Mouse (Mus musculus): ENCODE data around the gene Muc4.

Muc4 gene

DNA sequence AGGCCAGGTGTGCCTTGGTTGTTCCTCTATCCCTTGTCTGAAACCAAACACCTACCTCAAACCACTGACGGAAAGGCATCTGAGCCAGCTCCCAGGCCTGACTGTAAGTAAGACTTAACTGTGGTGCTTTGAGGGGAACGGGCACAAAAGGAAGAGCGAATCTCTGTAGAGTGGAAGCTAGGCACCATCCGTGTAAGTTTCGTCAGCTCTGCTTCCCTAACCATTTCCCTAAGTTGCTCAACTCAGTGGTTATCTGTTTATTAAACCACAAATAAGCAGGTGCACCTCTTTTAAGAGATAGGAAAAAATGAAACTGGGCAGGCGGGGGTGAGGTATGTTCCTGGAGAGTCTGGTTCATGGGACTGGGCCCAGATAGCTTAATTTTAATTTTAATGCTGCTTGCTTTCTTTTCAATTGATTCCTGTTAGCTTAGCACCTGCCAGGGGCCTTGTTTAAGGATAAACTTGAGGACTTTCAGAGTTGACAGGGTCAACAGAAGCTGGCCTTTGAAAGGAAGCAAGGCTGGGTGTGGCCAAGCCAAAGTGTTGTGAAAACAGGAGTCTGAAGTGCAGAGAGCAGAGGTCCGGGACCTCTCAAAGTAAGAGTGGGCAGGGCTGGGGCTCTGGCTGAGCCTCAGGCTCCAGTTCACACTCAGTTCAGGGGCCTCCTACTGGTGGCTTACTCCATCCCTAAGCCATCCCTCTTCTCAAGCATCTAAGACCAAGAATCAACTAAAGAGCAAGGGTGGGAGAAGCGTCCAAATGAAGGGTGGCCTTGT is 71.9 kb downstream of the Muc4 start:
- no peak for DNase-seq

DNA sequence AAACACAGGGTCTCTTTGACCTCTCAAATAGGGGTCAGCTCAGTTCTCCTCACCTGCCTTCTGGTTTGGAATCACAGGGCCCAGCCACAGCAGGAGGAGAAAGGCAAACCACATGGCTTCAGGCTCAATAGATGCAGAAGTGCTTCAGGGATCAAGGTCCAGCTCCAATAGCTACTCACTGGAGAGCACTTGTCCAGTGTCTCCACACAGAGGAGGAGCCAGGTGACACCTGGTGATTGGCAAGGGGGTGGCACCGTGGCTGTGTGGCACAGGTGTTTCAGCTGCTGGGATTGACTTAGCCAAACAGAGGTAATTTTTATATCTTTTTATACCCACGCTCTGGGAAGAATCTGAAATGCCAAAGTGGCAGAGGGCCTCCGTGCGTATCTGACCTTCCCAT is 74.6 kb downstream of the Muc4 start, which contains the start of gene Smbd1:
TSS of gene Smbd1 (minus strand) at position 157 of the 400 bp plus-strand sequence.
- DNase-seq, result no peak

- DNase-seq, result peak; percentile 92
These were observed 77.2 kb downstream of the Muc4 start for GRCm38 (mm10) chr16:32812888-32813361.

DNA sequence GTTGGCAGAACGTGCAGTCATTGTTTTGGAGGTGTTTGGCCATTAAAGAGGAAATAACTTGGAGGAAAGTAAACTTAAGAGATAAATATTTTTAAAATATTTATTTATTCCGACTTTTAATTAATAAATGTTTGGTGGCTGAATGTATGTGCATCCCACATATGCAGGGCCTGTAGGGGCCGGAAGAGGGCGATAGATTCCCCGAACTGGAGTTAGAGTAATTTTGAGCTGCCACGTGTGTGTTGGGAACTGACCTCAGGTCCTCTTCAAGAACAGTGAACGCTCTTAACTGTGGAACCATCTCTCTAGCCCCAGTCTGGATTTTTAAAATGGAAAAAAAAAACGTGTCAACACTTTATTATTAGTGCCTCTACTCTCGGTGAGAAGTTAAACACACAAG is 77.7 kb downstream of the Muc4 start:
- no peak for DNase-seq

GRCm38 (mm10) chr16:32813771-32814170 is 78.1 kb downstream of the Muc4 start:
- no peak for DNase-seq

DNA sequence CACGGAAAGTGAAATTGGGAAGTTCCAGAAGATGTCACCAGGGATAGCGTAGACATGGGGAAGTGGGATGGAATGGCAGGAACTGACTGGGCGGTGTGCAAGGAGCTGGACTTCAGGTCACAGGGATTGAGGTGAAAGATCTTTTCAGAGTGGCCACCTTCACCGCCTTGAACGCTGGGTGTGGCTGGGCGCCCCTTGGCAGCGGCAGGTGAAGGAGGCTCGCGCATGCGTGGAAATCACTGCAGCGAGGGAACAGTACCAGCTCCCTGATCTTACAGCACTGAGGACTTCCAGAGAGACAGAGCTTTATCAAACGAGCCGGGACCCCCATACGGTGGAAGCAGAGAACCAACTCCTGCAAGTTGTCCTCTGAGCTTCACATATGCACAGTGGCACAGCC is 78.9 kb downstream of the Muc4 start:
- DNase-seq, result peak; percentile 56

GRCm38 (mm10) chr16:32815160-32815605 is 79.5 kb downstream of the Muc4 start:
- peak; percentile 74 for DNase-seq

DNA sequence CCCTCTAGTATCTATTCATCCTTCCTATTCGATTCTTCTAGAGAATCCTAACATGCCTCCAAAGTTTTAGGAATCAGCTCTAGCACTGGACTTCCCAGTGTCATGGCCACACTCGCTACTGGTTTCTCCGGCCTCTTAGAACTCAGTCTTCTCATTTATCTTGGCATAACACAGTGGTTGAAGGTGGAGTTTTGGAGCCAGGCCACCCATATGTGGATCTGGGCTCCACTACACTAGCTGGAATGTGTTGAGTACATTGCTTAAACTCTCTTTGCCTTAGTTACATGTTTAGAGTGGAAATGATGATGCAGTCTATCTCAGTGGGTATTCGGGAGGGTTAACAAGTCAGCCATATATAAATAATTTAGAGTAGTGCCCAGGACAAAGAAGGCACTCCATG is 82.3 kb downstream of the Muc4 start:
- DNase-seq, result no peak

- no peak for DNase-seq
These were observed 82.8 kb downstream of the Muc4 start for GRCm38 (mm10) chr16:32818441-32818840.

- DNase-seq, result no peak
These were observed 86.2 kb downstream of the Muc4 start for GRCm38 (mm10) chr16:32821772-32822449.

DNA sequence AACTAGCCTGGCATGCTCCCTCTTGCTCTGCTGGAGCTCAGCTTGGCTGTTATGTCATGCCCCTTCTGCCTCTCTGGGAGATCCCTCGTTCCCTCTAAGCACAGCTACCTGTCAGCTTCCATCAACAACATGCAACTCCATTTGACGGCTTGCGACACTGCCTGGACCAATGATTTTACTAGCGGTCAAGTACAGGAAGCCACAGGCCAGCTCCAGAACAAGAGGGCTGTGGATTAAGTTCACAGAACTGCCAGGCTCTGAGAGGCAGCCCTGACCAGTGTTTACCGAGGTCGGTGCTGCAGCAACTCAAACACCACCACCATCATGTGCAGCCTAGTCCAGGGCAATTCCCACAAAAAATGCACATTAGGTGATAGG is 86.8 kb downstream of the Muc4 start:
- DNase-seq, result no peak

DNA sequence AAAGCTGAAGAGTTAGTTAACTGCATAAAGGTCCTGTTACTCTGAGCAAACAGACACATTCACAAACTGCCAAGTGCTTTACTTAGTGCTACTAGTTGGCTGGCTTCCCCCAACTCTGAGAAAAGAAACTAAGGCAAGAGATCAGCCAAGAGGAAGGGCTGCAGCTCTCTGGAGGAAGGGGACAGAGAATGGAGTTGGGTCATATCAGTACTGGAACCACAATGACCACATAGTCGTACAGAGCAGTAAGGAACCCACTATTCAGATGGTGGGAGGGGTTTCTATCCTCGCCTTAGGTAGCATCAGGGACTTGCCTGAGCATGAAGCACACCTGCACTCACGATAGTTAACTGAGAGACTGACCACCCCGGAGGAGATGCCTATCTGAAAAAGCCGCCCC is 87.2 kb downstream of the Muc4 start:
- DNase-seq, result no peak

- no peak for DNase-seq
These were observed 87.8 kb downstream of the Muc4 start for GRCm38 (mm10) chr16:32823487-32823886.

DNA sequence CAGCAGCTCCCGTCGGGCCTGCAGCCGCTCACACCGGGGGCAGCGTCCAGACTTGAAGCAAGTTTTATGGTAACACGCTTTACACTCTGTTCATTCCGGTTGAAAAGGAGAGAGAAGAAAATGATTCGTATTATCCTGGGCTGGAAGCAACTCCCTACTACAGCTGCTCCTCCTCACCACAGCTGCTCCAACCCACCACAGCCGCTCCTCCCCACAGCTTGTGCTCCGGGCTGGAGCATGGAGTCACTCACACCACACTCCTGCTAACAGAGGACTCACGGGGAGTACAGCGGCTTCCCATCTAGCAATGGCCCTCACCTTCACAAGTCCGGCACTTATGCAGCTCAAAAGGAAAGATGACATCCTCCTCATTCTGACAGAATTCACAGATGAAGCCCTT is 88.4 kb downstream of the Muc4 start:
- DNase-seq, result no peak

- DNase-seq, result no peak
These were observed 89.7 kb downstream of the Muc4 start for GRCm38 (mm10) chr16:32825380-32825779.

- no peak for DNase-seq
These were observed 90.8 kb downstream of the Muc4 start for GRCm38 (mm10) chr16:32826521-32826920.

DNA sequence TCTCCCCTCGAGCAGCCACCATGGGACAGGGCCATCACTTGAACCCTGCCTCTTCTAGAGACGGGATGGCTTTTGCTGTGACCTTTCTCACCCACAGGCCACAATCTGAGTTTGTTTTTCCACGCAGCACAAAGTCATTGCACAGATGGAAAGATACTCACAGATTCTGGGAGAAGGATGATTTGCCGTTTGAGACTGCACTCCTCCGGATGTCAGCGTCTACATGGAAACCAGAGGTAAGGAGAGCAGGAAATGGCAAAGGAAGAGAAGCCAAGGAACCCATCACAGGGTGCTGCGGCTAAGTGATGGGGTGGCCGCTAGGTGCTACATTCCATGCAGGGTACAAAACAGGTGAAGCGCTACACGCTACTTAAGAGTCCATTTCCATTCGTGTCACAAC is 93.4 kb downstream of the Muc4 start:
- DNase-seq, result no peak

GRCm38 (mm10) chr16:32831501-32831900 is 95.8 kb downstream of the Muc4 start:
- no peak for DNase-seq

Measured in embryo, embryonic 11 days (tissue).